8 mouse cellular contexts compared by ENCODE assay signal in genomic region chr19:46435492-46435891, GRCm38 (mm10). TPM values are rescaled to one million over a fixed set of nuclear protein-coding genes. Genes with fewer than 3 reads are reported as not detected.
A peak's percentile ranks its signal among the peaks of the same experiment; 100 is the strongest.
DNase-seq lines count a peak whose midpoint lies in the region; ATAC-seq lines count a peak whose summit lies in the region.
"Had no signal": no experiment of that assay in that cellular context is flagged by ENCODE, and none has a peak within 500 bp of the region (broad histone marks: within the 10 kb centered on the region; RNA-seq: fewer than 3 reads in every experiment).

No protein-coding gene starts in this region.

- peak overlapping the region; percentile 39; the same call in 1 of the 2 replicates for H3K27ac ChIP-seq in midbrain, embryonic 10.5 days (replicated peaks)
- no peak overlapping the region for H3K27ac ChIP-seq in midbrain, embryonic 15.5 days
- H3K27ac ChIP-seq in embryonic facial prominence, embryonic 15.5 days (replicated peaks) = 0 out of 2 replicates have a peak overlapping the region, but pooled peaks have one; percentile 19
- H3K27ac ChIP-seq in neural tube, embryonic 14.5 days (ENCODE audit: low read depth, low read length) = peak overlapping the region; percentile 17; the same call in 1 of the 2 replicates
- H3K27ac ChIP-seq: stomach, embryonic 15.5 days had no signal

- no peak for ATAC-seq in midbrain, embryonic 15.5 days (replicated peaks)
- ATAC-seq in embryonic facial prominence, embryonic 15.5 days (ENCODE audit: insufficient number of reproducible peaks, low FRiP score, low TSS enrichment, low read depth) = no peak
- ATAC-seq in neural tube, embryonic 14.5 days (ENCODE audit: low read depth) = no peak
- no peak for ATAC-seq in activated CD4-positive, CD25-positive, alpha-beta regulatory T cell, adult 4 months

- H3K27me3 ChIP-seq in midbrain, embryonic 10.5 days (ENCODE audit: low read depth, poor library complexity, severe bottlenecking) = no peaks in the 10 kb centered on the region
- H3K27me3 ChIP-seq in midbrain, embryonic 15.5 days (replicated peaks) = no peaks in the 10 kb centered on the region
- no peaks in the 10 kb centered on the region for H3K27me3 ChIP-seq in embryonic facial prominence, embryonic 15.5 days
- H3K27me3 ChIP-seq in neural tube, embryonic 14.5 days (ENCODE audit: control insufficient read depth, insufficient read depth, low read length) = no peaks in the 10 kb centered on the region
- H3K27me3 ChIP-seq: stomach, embryonic 15.5 days had no signal

- no peak overlapping the region for H3K4me2 ChIP-seq in midbrain, embryonic 15.5 days
- H3K4me2 ChIP-seq in embryonic facial prominence, embryonic 15.5 days (replicated peaks) = no peak overlapping the region
- no peak overlapping the region for H3K4me2 ChIP-seq in neural tube, embryonic 14.5 days (ENCODE audit: low read depth, low read length)
- H3K4me2 ChIP-seq: stomach, embryonic 15.5 days had no signal

- peaks cover 22% of the 10 kb centered on the region for H3K36me3 ChIP-seq in midbrain, embryonic 10.5 days
- H3K36me3 ChIP-seq in midbrain, embryonic 15.5 days (replicated peaks) = no peaks in the 10 kb centered on the region
- no peaks in the 10 kb centered on the region for H3K36me3 ChIP-seq in embryonic facial prominence, embryonic 15.5 days
- no peaks in the 10 kb centered on the region for H3K36me3 ChIP-seq in neural tube, embryonic 14.5 days (ENCODE audit: control insufficient read depth, insufficient read depth, low read length)
- H3K36me3 ChIP-seq: stomach, embryonic 15.5 days had no signal

- peaks cover 37% of the 10 kb centered on the region for H3K4me1 ChIP-seq in midbrain, embryonic 10.5 days
- H3K4me1 ChIP-seq in midbrain, embryonic 15.5 days = peaks cover 10% of the 10 kb centered on the region
- peaks cover 34% of the 10 kb centered on the region for H3K4me1 ChIP-seq in embryonic facial prominence, embryonic 15.5 days
- peaks cover 9% of the 10 kb centered on the region for H3K4me1 ChIP-seq in neural tube, embryonic 14.5 days (ENCODE audit: control insufficient read depth, insufficient read depth, low read length)

- no peaks in the 10 kb centered on the region for H3K9me3 ChIP-seq in midbrain, embryonic 10.5 days (replicated peaks)
- no peaks in the 10 kb centered on the region for H3K9me3 ChIP-seq in midbrain, embryonic 15.5 days
- H3K9me3 ChIP-seq in embryonic facial prominence, embryonic 15.5 days (replicated peaks) = no peaks in the 10 kb centered on the region
- H3K9me3 ChIP-seq in neural tube, embryonic 14.5 days (ENCODE audit: control insufficient read depth, low read length) = no peaks in the 10 kb centered on the region
- H3K9me3 ChIP-seq: stomach, embryonic 15.5 days had no signal

- 4% methylated on average over 7 of the region's 7 CpGs for WGBS in midbrain, embryonic 10.5 days
- 6% methylated on average over 7 of the region's 7 CpGs for WGBS in midbrain, embryonic 15.5 days
- 9% methylated on average over 7 of the region's 7 CpGs for WGBS in embryonic facial prominence, embryonic 15.5 days
- 1% methylated on average over 7 of the region's 7 CpGs for WGBS in neural tube, embryonic 14.5 days

- H3K4me3 ChIP-seq in midbrain, embryonic 10.5 days = no peak overlapping the region
- no peak overlapping the region for H3K4me3 ChIP-seq in midbrain, embryonic 15.5 days
- H3K4me3 ChIP-seq in embryonic facial prominence, embryonic 15.5 days (replicated peaks) = no peak overlapping the region
- H3K4me3 ChIP-seq in neural tube, embryonic 14.5 days (ENCODE audit: low read depth, low read length) = no peak overlapping the region
- H3K4me3 ChIP-seq: stomach, embryonic 15.5 days had no signal

- DNase-seq in midbrain, embryonic 10.5 days (ENCODE audit: low spot score) = peak; percentile 46
- DNase-seq in Muller cell, postnatal 12 days (ENCODE audit: inconsistent ontology term) = peak; percentile 60
- DNase-seq in right cerebral cortex, adult 18-20 months = no peak

- H3K9ac ChIP-seq in midbrain, embryonic 15.5 days = no peak overlapping the region
- no peak overlapping the region for H3K9ac ChIP-seq in embryonic facial prominence, embryonic 15.5 days
- no peak overlapping the region for H3K9ac ChIP-seq in neural tube, embryonic 14.5 days (replicated peaks; ENCODE audit: low read depth, low read length)
- H3K9ac ChIP-seq: stomach, embryonic 15.5 days had no signal

RNA-seq across cellular contexts. Expression of gene Sufu, which starts 38.8 kb away (rescaled TPM):
- 50.2 and 53.6 TPM in 2 replicates for polyA plus RNA-seq in midbrain, embryonic 10.5 days (2016; fragmentation: Nextera tagmentation; extraction: Ambion mirVana)
- 24.2 and 24.4 TPM in 2 replicates for polyA plus RNA-seq in midbrain, embryonic 15.5 days (2015; fragmentation: Nextera tagmentation; extraction: Ambion mirVana)
- polyA plus RNA-seq in embryonic facial prominence, embryonic 15.5 days (2015; fragmentation: Nextera tagmentation; extraction: Ambion mirVana) = 36.0 and 38.4 TPM in 2 replicates
- 20.2 and 24.9 TPM in 2 replicates for polyA plus RNA-seq in neural tube, embryonic 14.5 days (2014; fragmentation: Nextera tagmentation; extraction: Ambion mirVana)
- polyA plus RNA-seq in activated CD4-positive, CD25-positive, alpha-beta regulatory T cell, adult 4 months (2017; shearing (Covaris generic)) = 10 to 100 TPM in 1 of 2 experiments, 1 to 10 TPM in 1; 9.4 to 12.2 TPM

RNA-seq across cellular contexts. Expression of gene Actr1a, which starts 39.9 kb away (rescaled TPM):
- polyA plus RNA-seq in midbrain, embryonic 10.5 days (2016; fragmentation: Nextera tagmentation; extraction: Ambion mirVana) = 188 and 224 TPM in 2 replicates
- 394 and 399 TPM in 2 replicates for polyA plus RNA-seq in midbrain, embryonic 15.5 days (2015; fragmentation: Nextera tagmentation; extraction: Ambion mirVana)
- 149 and 153 TPM in 2 replicates for polyA plus RNA-seq in embryonic facial prominence, embryonic 15.5 days (2015; fragmentation: Nextera tagmentation; extraction: Ambion mirVana)
- 320 and 344 TPM in 2 replicates for polyA plus RNA-seq in neural tube, embryonic 14.5 days (2014; fragmentation: Nextera tagmentation; extraction: Ambion mirVana)
- polyA plus RNA-seq in activated CD4-positive, CD25-positive, alpha-beta regulatory T cell, adult 4 months (2017; shearing (Covaris generic)) = 10 to 100 TPM; 86.1 to 87.6 TPM
